Mouse (Mus musculus): ENCODE data around the gene Arfgap1. TPM values are rescaled to one million over a fixed set of nuclear protein-coding genes. Genes with fewer than 3 reads are reported as not detected.

Gene Arfgap1
- polyA plus RNA-seq, 2 experiments, result 16.6 to 20.6 TPM

- ATAC-seq (ENCODE audit: insufficient read depth) (no peak), DNase-seq (ENCODE audit: low read depth in 3 of 3, low spot score in 3 of 3) (no peak)
- Histone ChIP-seq H3K4me3 (ENCODE audit: insufficient read depth in 1 of 2, low read depth in 2 of 2, low read length in 2 of 2) (no peak overlapping the region), H3K36me3 (replicated peaks; ENCODE audit: control insufficient read depth, insufficient read depth, low read depth) (no peaks in the 10 kb centered on the region), H3K27ac (no peak overlapping the region), H3K4me2 (ENCODE audit: low read depth) (no peak overlapping the region), H3K9me3 (ENCODE audit: control insufficient read depth, low read length) (no peaks in the 10 kb centered on the region), H3K4me1 (replicated peaks; ENCODE audit: control insufficient read depth in 2 of 2, insufficient read depth in 2 of 2, low read length in 1 of 2) (no peaks in the 10 kb centered on the region), H3K27me3 (ENCODE audit: control insufficient read depth, insufficient read depth, low read length) (no peaks in the 10 kb centered on the region), H3K9ac (replicated peaks) (no peak overlapping the region)
- TF ChIP-seq CTCF (IDR thresholded peaks at IDR 0.05; ENCODE audit: low read depth) (no peak), EP300 (IDR thresholded peaks at IDR 0.05; ENCODE audit: low read depth) (no peak)
- 56% methylated on average over 4 of the region's 4 CpGs for WGBS (ENCODE audit: insufficient replicate concordance)
These were observed 23.3 kb downstream of the Arfgap1 start for GRCm38 (mm10) chr2:180990347-180990746.

- no peak overlapping the region for H3K9ac ChIP-seq (replicated peaks)
- H3K4me2 ChIP-seq (ENCODE audit: low read depth), result no peak overlapping the region
- no peaks in the 10 kb centered on the region for H3K4me1 ChIP-seq (replicated peaks; ENCODE audit: control insufficient read depth in 2 of 2, insufficient read depth in 2 of 2, low read length in 1 of 2)
- no peak overlapping the region for H3K27ac ChIP-seq
- no peaks in the 10 kb centered on the region for H3K36me3 ChIP-seq (replicated peaks; ENCODE audit: control insufficient read depth, insufficient read depth, low read depth)
- H3K27me3 ChIP-seq (ENCODE audit: control insufficient read depth, insufficient read depth, low read length), result no peaks in the 10 kb centered on the region
- no peak for ATAC-seq (ENCODE audit: insufficient read depth)
- no peak for TF ChIP-seq EP300 (IDR thresholded peaks at IDR 0.05; ENCODE audit: low read depth)
- TF ChIP-seq CTCF (IDR thresholded peaks at IDR 0.05; ENCODE audit: low read depth), result no peak
- no peak for DNase-seq (ENCODE audit: low read depth in 3 of 3, low spot score in 3 of 3)
- 49% methylated on average over 2 of the region's 2 CpGs for WGBS (ENCODE audit: insufficient replicate concordance)
- H3K4me3 ChIP-seq (ENCODE audit: insufficient read depth in 1 of 2, low read depth in 2 of 2, low read length in 2 of 2), result no peak overlapping the region
- no peaks in the 10 kb centered on the region for H3K9me3 ChIP-seq (ENCODE audit: control insufficient read depth, low read length)
These were observed 27.3 kb downstream of the Arfgap1 start for GRCm38 (mm10) chr2:180994360-180994759.

- DNase-seq (ENCODE audit: low read depth in 3 of 3, low spot score in 3 of 3) (no peak), ATAC-seq (ENCODE audit: insufficient read depth) (no peak)
- H3K4me3 ChIP-seq (ENCODE audit: insufficient read depth in 1 of 2, low read depth in 2 of 2, low read length in 2 of 2), result no peak overlapping the region
- H3K9ac ChIP-seq (replicated peaks), result no peak overlapping the region
- H3K27me3 ChIP-seq (ENCODE audit: control insufficient read depth, insufficient read depth, low read length), result no peaks in the 10 kb centered on the region
- H3K4me1 ChIP-seq (replicated peaks; ENCODE audit: control insufficient read depth in 2 of 2, insufficient read depth in 2 of 2, low read length in 1 of 2), result no peaks in the 10 kb centered on the region
- no peaks in the 10 kb centered on the region for H3K9me3 ChIP-seq (ENCODE audit: control insufficient read depth, low read length)
- WGBS (ENCODE audit: insufficient replicate concordance), result 53% methylated on average over 4 of the region's 4 CpGs
- H3K36me3 ChIP-seq (replicated peaks; ENCODE audit: control insufficient read depth, insufficient read depth, low read depth), result no peaks in the 10 kb centered on the region
- TF ChIP-seq EP300 (IDR thresholded peaks at IDR 0.05; ENCODE audit: low read depth) (no peak), CTCF (IDR thresholded peaks at IDR 0.05; ENCODE audit: low read depth) (no peak)
- H3K4me2 ChIP-seq (ENCODE audit: low read depth), result no peak overlapping the region
- no peak overlapping the region for H3K27ac ChIP-seq
These were observed 28.4 kb downstream of the Arfgap1 start for GRCm38 (mm10) chr2:180995457-180995856.

- no peak overlapping the region for H3K27ac ChIP-seq
- WGBS (ENCODE audit: insufficient replicate concordance), result 7% methylated on average over 5 of the region's 5 CpGs
- H3K4me2 ChIP-seq (ENCODE audit: low read depth), result no peak overlapping the region
- no peaks in the 10 kb centered on the region for H3K4me1 ChIP-seq (replicated peaks; ENCODE audit: control insufficient read depth in 2 of 2, insufficient read depth in 2 of 2, low read length in 1 of 2)
- no peak overlapping the region for H3K4me3 ChIP-seq (ENCODE audit: insufficient read depth in 1 of 2, low read depth in 2 of 2, low read length in 2 of 2)
- TF ChIP-seq CTCF (IDR thresholded peaks at IDR 0.05; ENCODE audit: low read depth) (peak; percentile 88), EP300 (IDR thresholded peaks at IDR 0.05; ENCODE audit: low read depth) (no peak)
- ATAC-seq (ENCODE audit: insufficient read depth) (no peak), DNase-seq (ENCODE audit: low read depth in 3 of 3, low spot score in 3 of 3) (peak in 1 of 3 experiments; percentile 4)
- no peaks in the 10 kb centered on the region for H3K27me3 ChIP-seq (ENCODE audit: control insufficient read depth, insufficient read depth, low read length)
- H3K9ac ChIP-seq (replicated peaks), result no peak overlapping the region
- no peaks in the 10 kb centered on the region for H3K9me3 ChIP-seq (ENCODE audit: control insufficient read depth, low read length)
- H3K36me3 ChIP-seq (replicated peaks; ENCODE audit: control insufficient read depth, insufficient read depth, low read depth), result no peaks in the 10 kb centered on the region
These were observed 29.4 kb downstream of the Arfgap1 start for GRCm38 (mm10) chr2:180996436-180996835.

GRCm38 (mm10) chr2:180996905-180997304 is 29.9 kb downstream of the Arfgap1 start:
- Histone ChIP-seq H3K9me3 (ENCODE audit: control insufficient read depth, low read length) (no peaks in the 10 kb centered on the region), H3K4me2 (ENCODE audit: low read depth) (no peak overlapping the region), H3K9ac (replicated peaks) (no peak overlapping the region), H3K4me1 (replicated peaks; ENCODE audit: control insufficient read depth in 2 of 2, insufficient read depth in 2 of 2, low read length in 1 of 2) (no peaks in the 10 kb centered on the region), H3K4me3 (ENCODE audit: insufficient read depth in 1 of 2, low read depth in 2 of 2, low read length in 2 of 2) (no peak overlapping the region), H3K27ac (no peak overlapping the region), H3K36me3 (replicated peaks; ENCODE audit: control insufficient read depth, insufficient read depth, low read depth) (no peaks in the 10 kb centered on the region), H3K27me3 (ENCODE audit: control insufficient read depth, insufficient read depth, low read length) (no peaks in the 10 kb centered on the region)
- TF ChIP-seq CTCF (IDR thresholded peaks at IDR 0.05; ENCODE audit: low read depth), result no peak
- TF ChIP-seq EP300 (IDR thresholded peaks at IDR 0.05; ENCODE audit: low read depth), result no peak
- ATAC-seq (ENCODE audit: insufficient read depth), result no peak
- DNase-seq (ENCODE audit: low read depth in 3 of 3, low spot score in 3 of 3), result no peak
- 53% methylated on average over 3 of the region's 3 CpGs for WGBS (ENCODE audit: insufficient replicate concordance)
